ENCODE assay signal across 29 mouse cellular contexts in the genomic region with DNA sequence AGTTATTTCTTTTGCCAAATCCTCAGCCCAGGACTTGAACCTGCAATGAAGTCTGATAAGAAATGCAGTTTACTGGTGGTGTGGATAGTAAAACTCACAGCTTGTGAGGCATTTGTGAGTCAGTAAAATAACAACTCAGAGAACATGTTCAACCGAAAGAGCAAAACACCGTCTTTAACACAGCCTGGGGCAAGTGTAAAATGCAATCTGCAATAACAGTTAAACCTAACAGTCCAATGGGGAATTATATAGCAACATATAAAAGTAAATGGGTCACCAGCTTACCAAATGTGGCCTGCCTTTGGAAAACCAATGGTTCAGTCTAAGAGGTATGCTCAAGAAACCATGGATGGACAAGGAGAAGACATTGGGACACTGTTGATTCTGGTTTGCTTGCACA.
"Had no signal": no experiment of that assay in that cellular context is flagged by ENCODE, and none has a peak within 500 bp of the region (broad histone marks: within the 10 kb centered on the region; RNA-seq: fewer than 3 reads in every experiment).

No protein-coding gene starts in this region.

- H3K36me3 ChIP-seq: embryonic facial prominence, embryonic 10.5 days; embryonic facial prominence, embryonic 12.5 days; embryonic facial prominence, embryonic 13.5 days; embryonic facial prominence, embryonic 15.5 days; forebrain, embryonic 10.5 days; forebrain, embryonic 12.5 days; forebrain, embryonic 15.5 days had no signal

- H3K9me3 ChIP-seq: embryonic facial prominence, embryonic 10.5 days; embryonic facial prominence, embryonic 12.5 days; embryonic facial prominence, embryonic 13.5 days; embryonic facial prominence, embryonic 15.5 days; forebrain, embryonic 10.5 days; forebrain, embryonic 12.5 days; forebrain, embryonic 13.5 days; forebrain, embryonic 15.5 days had no signal

- H3K4me2 ChIP-seq: embryonic facial prominence, embryonic 12.5 days; embryonic facial prominence, embryonic 13.5 days; embryonic facial prominence, embryonic 15.5 days; forebrain, embryonic 12.5 days; forebrain, embryonic 13.5 days; forebrain, embryonic 15.5 days had no signal

- H3K4me1 ChIP-seq: embryonic facial prominence, embryonic 10.5 days; embryonic facial prominence, embryonic 12.5 days; embryonic facial prominence, embryonic 13.5 days; embryonic facial prominence, embryonic 15.5 days; forebrain, embryonic 10.5 days; forebrain, embryonic 12.5 days; forebrain, embryonic 13.5 days; forebrain, embryonic 15.5 days had no signal

- DNase-seq: cerebellum, adult 2 months; cerebellum, adult 8-10 months; cerebellum, adult 9-10 months; cerebellum, adult 9-11 months; cerebellum, postnatal 10 days; cerebellum, postnatal 14 days; cerebellum, postnatal 25 days; cerebellum, postnatal 36 days; embryo, embryonic 11 days; forebrain, postnatal 0 days; gastrocnemius, adult 2 months; gastrocnemius, postnatal 10 days; gastrocnemius, postnatal 14 days; gastrocnemius, postnatal 25 days; gastrocnemius, postnatal 36 days; heart, adult 11 months; heart, adult 18-20 months; heart, adult 2 months had no signal

- H3K27me3 ChIP-seq: embryonic facial prominence, embryonic 12.5 days; embryonic facial prominence, embryonic 13.5 days; embryonic facial prominence, embryonic 15.5 days; forebrain, embryonic 12.5 days; forebrain, embryonic 13.5 days; forebrain, embryonic 15.5 days had no signal

- H3K4me3 ChIP-seq: embryonic facial prominence, embryonic 10.5 days; embryonic facial prominence, embryonic 12.5 days; embryonic facial prominence, embryonic 13.5 days; embryonic facial prominence, embryonic 15.5 days; erythroblast, embryonic 14.5 days; forebrain, embryonic 10.5 days; forebrain, embryonic 12.5 days; forebrain, embryonic 13.5 days; forebrain, embryonic 15.5 days; gastrocnemius, adult 2 months; heart, adult 2 months had no signal

- ATAC-seq: forebrain, embryonic 13.5 days; forebrain, embryonic 14.5 days; forebrain, embryonic 15.5 days; forebrain, embryonic 16.5 days; forebrain, postnatal 0 days had no signal

- H3K27ac ChIP-seq: embryonic facial prominence, embryonic 10.5 days; embryonic facial prominence, embryonic 12.5 days; embryonic facial prominence, embryonic 13.5 days; embryonic facial prominence, embryonic 15.5 days; forebrain, embryonic 10.5 days; forebrain, embryonic 12.5 days; forebrain, embryonic 13.5 days; forebrain, embryonic 15.5 days; gastrocnemius, adult 2 months; heart, adult 2 months had no signal

- H3K9ac ChIP-seq: embryonic facial prominence, embryonic 12.5 days; embryonic facial prominence, embryonic 13.5 days; embryonic facial prominence, embryonic 15.5 days; forebrain, embryonic 12.5 days; forebrain, embryonic 13.5 days; forebrain, embryonic 15.5 days; forebrain, postnatal 0 days had no signal
